Mouse (Mus musculus): ENCODE results near the gene Phc2. TPM values are rescaled to one million over a fixed set of nuclear protein-coding genes. Genes with fewer than 3 reads are reported as not detected.
"Not testable (repeated sequence)": the region's sequence is repeated elsewhere in the genome, so short reads cannot be mapped to it uniquely, and the experiment has no call there.

The Phc2 gene
- 10 to 100 TPM; 36.1 to 48.5 TPM for total RNA-seq (2021)

GRCm38 (mm10) chr4:128654505-128655381, at the start of gene Phc2:
Gene Phc2, plus strand, starts transcription at chr4:128654702.
- peak; percentile 80 for DNase-seq (ENCODE audit: low spot score)
- intact Hi-C loops (cut with DNase I): no loop called here

DNA sequence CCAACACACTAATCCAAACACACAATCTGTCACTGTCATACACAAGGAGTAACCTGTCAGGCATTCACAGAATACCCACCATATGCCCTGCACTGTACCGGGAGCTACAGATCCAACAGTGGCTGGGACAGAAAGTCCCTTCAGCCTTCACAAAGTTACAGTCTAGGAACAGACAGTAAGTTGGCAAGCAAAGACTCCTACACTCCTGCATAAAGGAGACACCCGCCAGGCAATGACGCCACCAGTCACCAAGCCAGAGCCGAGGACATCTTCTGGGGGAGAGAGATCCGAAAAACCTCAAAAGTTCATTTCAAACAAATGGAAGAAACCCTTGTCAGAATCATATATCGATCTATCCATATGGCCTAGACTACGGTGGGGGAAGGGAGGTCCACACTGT, 47.9 kb upstream of the Phc2 start:
- DNase-seq (ENCODE audit: low spot score): no peak

GRCm38 (mm10) chr4:128607661-128608060, 46.8 kb upstream of the Phc2 start:
- intact Hi-C loops (cut with DNase I): no loop called here
- DNase-seq (ENCODE audit: low spot score): no peak

More for the DNA sequence above, 47.9 kb upstream of the Phc2 start:
- intact Hi-C loops (cut with DNase I): no loop called here

DNA sequence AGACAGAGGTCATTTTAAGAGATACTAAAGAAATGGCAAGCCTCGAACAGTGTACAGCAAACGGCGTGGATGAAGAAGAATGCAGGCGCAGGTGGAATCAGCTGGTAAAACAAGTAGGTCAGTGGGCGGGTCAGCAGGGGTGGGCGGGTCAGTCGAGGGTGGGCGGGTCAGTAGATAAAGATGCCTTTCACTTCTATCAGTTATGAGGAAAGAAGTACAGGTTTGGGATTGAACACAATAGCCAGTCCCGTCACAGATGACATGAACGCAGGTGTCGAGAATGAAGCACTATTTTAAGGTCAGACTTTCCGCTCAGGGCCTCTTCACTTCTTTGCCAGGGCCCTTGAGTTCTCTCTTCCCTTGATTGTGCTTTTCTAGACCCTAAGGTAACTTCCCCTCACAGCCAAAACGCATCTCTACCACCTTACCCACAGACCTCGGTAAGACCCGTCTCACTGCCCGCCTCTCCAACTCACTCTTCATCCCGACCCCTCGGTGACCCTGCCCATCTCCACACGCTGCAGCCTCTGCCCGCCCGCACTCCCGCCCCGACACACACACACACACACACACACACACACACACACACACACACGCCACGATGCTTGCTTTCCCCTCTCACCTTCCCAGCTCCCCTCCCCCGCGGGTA, 45.1 kb upstream of the Phc2 start:
- DNase-seq (ENCODE audit: low spot score): no peak

DNA sequence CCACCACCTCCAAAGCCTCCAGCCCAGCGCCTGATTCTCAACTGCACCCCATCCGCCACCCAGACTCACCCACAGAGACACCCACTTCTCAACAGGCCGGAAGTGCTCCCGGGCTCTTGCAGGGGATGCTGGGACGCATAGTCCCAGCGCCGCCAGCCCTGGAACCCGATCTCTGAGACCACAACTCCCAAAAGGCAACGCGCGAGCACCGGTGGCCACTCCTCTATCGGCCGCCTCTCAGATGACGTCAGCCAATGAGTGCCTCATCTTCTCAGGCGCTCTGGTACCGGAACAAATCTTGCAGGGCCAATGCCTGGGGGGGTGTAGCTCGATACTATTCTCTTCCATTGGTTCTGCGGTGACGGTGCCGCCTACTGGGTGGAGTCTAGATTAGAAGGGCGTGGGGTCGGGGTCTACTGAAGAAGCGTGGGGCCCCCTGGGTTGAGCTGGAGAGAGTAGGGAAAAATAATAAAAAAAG, 44.5 kb upstream of the Phc2 start, which contains the start of gene Zscan20:
Gene Zscan20 (minus strand): TSS at position 174 of the 478 bp plus-strand sequence.
- peak; percentile 95 for DNase-seq (ENCODE audit: low spot score)
- intact Hi-C loops (cut with DNase I): loop anchor here (5.0 kb wide), 2 partner anchors 97 to 247 kb away; no protein-coding TSS in a partner anchor

More for the DNA sequence above, 45.1 kb upstream of the Phc2 start:
- intact Hi-C loops (cut with DNase I): no loop called here

GRCm38 (mm10) chr4:128610706-128611105, 43.8 kb upstream of the Phc2 start:
- intact Hi-C loops (cut with DNase I): loop anchor here (5.0 kb wide), 2 partner anchors 97 to 247 kb away; no protein-coding TSS in a partner anchor

GRCm38 (mm10) chr4:128611726-128612125, 42.8 kb upstream of the Phc2 start:
- intact Hi-C loops (cut with DNase I): loop anchor here (5.0 kb wide), 2 partner anchors 96 to 246 kb away; no protein-coding TSS in a partner anchor
- not testable (repeated sequence) for DNase-seq (ENCODE audit: low spot score)

More at GRCm38 (mm10) chr4:128610706-128611105, 43.8 kb upstream of the Phc2 start:
- DNase-seq (ENCODE audit: low spot score): no peak

GRCm38 (mm10) chr4:128613326-128613725, 41.2 kb upstream of the Phc2 start:
- intact Hi-C loops (cut with DNase I): loop anchor here (5.0 kb wide), 2 partner anchors 94 to 244 kb away; no protein-coding TSS in a partner anchor
- DNase-seq (ENCODE audit: low spot score): no peak

DNA sequence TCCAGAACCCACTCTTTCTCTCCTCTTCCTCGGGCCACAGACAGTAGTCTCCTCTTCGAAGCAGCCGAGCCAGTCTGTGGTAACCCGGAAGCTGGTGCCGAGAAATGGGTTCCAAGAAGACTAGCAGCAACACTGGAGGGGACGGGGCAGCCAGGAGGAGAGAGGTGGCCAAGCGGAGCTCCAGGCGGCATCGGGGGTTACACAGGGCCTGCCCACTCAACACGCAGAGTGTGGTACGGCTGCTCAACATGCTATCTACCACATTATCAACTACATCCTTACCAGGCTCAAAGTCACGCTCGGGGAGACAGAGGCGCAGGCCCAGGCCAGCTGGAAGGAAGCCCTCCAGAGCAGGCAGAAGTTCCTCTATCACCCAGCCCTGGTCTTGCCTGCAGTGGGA, 38.7 kb upstream of the Phc2 start:
- DNase-seq (ENCODE audit: low spot score): no peak
- intact Hi-C loops (cut with DNase I): loop anchor here (5.0 kb wide), 1 partner anchor 162 kb away; no protein-coding TSS in a partner anchor

DNA sequence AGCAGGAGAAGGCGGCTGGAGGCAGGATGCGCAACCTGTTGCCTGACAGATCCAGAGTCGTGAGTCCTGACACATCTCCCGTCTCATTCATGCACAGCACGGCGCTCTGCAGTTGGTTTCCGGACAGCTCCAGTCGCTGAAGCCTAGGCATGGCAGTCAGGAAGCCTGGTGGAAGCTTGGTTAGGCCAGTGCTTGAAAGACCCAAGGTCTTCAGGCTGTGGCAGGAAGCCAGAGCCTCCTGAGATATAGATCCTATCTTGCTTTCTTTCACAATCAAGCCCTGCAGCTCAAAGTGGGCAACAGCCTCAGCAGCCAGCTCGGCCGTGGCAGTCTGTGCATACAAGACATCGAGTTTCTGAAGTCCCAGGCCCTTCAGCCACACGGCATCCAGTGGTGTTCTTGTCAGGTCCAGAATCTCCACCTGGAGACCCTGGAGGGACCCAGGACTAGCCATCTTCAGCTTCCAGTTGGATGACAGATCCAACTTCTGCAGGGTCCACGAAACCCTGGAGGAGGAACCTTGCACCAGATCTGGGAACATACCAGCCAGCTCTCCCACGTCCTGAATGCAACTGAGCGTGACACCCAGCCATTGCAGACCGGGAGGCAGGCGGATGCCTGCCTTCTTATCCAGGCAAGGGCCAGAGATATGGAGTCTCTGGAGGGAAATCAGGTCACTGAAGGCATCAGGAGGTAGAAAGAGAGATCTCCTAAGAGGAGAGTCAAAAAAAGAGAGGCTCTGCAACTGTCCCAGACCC, 37.0 kb upstream of the Phc2 start:
- intact Hi-C loops (cut with DNase I): loop anchor here (5.0 kb wide), 1 partner anchor 160 kb away; no protein-coding TSS in a partner anchor
- DNase-seq (ENCODE audit: low spot score): no peak

- no peak for DNase-seq (ENCODE audit: low spot score)
- intact Hi-C loops (cut with DNase I): loop anchor here (5.0 kb wide), 1 partner anchor 159 kb away; no protein-coding TSS in a partner anchor
These were observed 36.1 kb upstream of the Phc2 start, which contains the start of gene Tlr12 for GRCm38 (mm10) chr4:128618246-128618911. Gene Tlr12, minus strand, starts transcription at chr4:128618619.

DNA sequence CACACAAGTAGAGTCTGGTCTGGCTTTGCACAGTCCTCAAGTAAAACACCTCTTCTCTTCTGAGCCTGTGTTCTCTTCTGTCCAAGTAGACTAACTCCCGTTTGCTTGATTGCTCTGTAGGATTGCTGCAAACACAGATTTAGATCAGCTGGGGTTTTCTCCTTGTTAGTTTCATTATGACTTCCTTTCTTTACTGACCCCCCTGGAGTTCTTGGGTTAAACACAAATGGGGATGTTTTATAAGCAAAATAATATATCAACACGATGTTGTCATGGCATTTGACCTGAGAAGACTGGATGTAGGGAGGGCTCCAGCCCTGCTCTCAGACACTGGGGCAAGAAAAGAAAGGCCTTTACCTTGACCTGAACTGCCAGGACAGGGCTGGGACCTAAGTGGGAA, 35.5 kb upstream of the Phc2 start:
- DNase-seq (ENCODE audit: low spot score): no peak
- intact Hi-C loops (cut with DNase I): loop anchor here (5.0 kb wide), 1 partner anchor 158 kb away; no protein-coding TSS in a partner anchor

GRCm38 (mm10) chr4:128620572-128620971, 33.9 kb upstream of the Phc2 start:
- intact Hi-C loops (cut with DNase I): no loop called here

DNA sequence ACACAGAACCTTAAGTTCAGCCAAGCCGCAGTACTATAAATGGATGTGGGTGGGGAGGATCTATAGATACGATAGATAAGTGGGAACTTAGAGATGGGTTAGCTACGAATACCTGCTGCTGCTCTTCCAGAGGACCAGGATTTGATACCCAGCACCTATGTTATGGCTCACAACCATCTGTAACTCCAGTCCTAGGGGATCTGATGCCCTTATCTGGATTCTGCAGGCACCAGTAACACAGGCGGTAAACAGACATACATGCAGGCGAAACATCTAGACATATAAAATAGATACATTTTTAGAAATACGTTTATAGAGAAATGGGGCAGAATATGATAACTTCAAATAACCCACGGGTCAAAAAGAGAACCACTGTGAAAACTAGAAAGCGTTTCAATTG, 33.4 kb upstream of the Phc2 start:
- DNase-seq (ENCODE audit: low spot score): no peak
- intact Hi-C loops (cut with DNase I): no loop called here

More at GRCm38 (mm10) chr4:128620572-128620971, 33.9 kb upstream of the Phc2 start:
- no peak for DNase-seq (ENCODE audit: low spot score)

GRCm38 (mm10) chr4:128635451-128635850, 19.1 kb upstream of the Phc2 start:
- intact Hi-C loops (cut with DNase I): no loop called here
- DNase-seq (ENCODE audit: low spot score): no peak

- DNase-seq (ENCODE audit: low spot score): no peak
- intact Hi-C loops (cut with DNase I): no loop called here
These were observed 18.5 kb upstream of the Phc2 start for GRCm38 (mm10) chr4:128635894-128636585.

DNA sequence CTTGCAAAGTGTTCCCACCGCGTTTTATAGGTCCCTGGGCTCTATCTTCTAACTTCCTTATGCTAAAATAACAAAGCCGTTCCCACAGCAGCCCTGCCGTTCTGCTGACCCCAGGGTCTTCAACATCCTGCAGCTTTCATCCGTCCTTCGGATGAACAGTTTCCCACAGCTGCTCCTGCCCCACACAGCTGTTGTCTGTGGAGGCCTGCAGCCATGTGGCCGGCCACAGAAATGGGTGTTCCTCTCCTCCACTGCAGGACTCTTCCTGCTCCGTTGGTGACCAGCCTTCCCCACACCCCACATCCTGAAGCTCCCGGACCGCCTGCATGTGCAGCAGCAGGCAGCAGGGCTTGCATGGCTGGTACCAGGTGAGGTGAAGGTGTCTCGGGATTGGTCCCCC, 17.3 kb upstream of the Phc2 start:
- DNase-seq (ENCODE audit: low spot score): no peak
- intact Hi-C loops (cut with DNase I): no loop called here

DNA sequence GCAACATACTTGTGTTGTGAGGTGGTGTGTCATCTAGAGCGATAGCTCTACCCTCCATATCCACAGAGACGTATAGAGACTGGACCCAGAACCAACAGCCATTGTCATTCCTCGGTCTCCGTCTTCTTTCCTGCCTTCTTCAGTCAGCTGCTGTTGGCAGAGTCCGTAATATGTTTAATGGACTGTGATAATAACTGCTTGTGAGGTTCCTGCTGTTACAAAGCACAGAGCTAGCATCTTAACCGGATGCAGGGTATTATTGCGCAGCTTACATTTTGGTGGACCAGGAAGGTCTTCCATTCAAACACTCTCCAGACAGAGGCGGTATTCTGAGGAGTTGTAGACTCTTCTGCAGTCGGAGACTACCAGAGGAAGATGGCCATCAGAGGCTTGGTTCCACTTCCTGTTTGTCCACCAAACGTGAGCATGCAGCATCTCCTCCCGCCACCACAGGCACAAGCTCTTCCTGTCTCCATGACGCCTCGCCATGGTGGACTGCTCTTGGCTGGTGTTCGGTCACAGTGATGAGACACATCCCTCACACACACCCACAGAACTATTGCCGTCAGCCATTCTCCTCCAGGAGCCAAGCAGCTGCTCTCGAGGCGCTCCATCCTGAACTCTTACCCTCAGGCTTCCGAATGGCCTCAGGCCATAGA, 16.1 kb upstream of the Phc2 start:
- intact Hi-C loops (cut with DNase I): no loop called here
- DNase-seq (ENCODE audit: low spot score): no peak

Data from heart, postnatal 25 days (tissue).